Mouse (Mus musculus): ENCODE results near the gene Nudt21.

Gene Nudt21

DNA sequence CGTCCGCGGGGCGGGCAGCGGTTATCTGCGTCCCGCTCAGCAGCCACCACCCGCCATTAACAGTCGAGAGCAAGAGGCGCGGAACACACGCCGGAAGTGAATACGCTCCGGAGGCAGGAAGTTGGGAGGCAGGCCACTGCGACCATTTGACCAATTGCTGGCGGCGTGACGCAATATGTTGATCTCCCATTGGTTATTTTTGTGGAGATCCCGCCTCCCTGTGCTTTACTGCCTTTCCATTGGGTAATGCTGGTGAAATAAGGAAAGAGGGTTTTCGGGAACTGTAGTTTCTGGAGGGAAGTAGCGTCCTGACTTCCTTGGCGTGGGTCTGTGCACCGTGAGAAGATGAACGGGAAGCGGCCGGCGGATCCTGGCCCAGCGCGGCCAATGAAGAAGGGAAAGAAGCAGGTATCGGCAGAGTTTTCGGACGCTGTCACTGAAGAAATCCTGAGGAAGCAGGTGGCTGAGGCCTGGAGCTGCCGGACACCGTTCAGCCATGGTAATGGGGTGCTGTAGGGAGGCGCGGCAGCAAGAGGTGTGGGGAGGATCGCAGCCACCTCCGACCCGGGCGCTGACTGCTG lies at the start of gene Nudt21, which contains the start of gene Ogfod1:
TSS of gene Nudt21 (minus strand) at position 88 of the 581 bp plus-strand sequence.
TSS of gene Ogfod1 (plus strand) at position 255 of the 581 bp plus-strand sequence.
- peak; percentile 92 to 94 for DNase-seq (ENCODE audit: low spot score in 2 of 2)

DNA sequence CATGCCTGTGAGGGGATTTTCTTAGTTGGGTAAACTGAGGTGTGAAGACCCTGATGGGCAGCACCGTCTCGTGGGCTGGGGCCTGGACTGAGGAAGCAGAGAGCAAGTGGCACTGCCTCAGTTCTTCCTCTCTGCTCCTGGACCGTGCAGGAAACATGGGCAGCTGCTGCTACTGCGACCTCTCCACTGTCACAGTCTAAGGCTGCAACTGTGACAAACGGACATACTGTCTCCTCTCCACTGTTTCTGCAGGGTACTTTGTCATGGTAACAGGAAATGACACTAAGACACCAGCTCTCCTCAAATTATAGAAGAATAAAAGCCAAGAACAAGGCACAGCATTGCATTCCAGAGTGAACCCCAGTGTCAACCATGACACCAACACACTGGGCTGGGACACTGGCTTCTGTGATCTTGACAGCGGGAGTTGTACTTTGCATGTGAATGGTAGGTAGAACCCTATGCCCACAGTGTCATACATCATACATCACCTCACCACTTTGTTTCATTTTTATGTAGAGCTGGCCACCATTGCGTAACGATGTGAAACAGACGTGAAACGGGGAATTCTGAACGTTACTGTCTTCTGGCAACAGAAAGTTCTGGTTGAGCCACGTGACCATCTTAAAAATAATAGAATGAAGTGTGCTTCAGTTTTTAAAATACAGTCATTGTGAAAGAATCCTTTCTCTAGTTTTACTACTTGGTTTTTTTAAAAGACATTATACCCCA lies 39.8 kb upstream of the Nudt21 start:
- no peak for DNase-seq (ENCODE audit: low spot score in 2 of 2)

- DNase-seq (ENCODE audit: low spot score in 2 of 2), result no peak
Observed at GRCm38 (mm10) chr8:94068793-94069192, 32.0 kb upstream of the Nudt21 start.

GRCm38 (mm10) chr8:94066121-94066863 lies 29.5 kb upstream of the Nudt21 start:
- no peak for DNase-seq (ENCODE audit: low spot score in 2 of 2)

DNA sequence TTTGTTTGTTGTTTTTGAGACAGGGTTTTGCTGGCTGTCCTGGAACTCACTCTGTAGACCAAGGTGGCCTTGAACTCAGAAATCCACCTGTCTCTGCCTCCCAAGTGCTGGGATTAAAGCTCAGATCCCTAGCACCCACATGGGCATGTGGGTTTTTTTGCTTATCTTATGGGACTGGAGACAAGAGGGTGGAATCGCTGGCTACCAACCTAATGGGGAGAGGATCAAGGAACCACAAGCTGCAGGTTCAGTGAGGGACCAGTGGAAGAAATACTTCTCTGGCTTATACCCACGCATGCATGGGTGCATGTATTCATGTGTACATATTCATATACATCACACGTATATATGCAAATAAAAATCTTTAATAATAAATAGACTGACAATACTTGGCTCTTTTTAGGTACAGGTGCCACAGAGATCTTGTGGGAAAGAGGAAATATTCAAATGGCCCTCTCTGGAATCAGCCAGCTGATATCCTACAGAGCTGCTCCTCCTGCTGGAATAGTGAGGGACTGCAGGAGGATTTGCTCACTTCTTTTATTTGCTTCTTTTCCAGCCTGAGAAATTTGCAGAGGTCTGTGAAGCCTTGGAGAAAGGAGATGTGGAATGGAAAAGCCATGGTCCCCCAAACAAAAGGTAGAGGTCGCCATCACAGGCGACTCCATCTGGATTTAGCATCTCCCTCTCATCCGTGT lies 20.5 kb upstream of the Nudt21 start:
- peak in 1 of 2 experiments; percentile 46 for DNase-seq (ENCODE audit: low spot score in 2 of 2)

DNA sequence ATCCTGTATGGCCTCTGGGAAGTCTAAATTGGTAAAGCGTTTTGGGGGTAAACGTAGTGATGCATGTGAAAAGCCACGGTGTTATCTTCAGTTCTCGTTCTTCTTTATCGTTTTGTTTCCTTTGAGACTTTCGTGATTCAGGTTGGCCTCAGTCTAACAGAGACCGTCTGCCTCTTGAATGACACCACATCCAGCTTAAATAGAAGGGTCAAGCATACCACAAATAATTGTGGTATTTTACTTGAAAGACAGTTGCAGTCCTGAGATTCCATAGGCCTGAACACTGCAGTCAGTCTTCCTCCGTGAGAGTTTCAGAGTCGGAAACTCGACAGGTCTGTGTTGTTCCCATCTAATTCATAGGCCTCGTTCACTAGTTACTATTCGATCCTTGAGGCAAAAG lies 15.9 kb upstream of the Nudt21 start:
- DNase-seq (ENCODE audit: low spot score in 2 of 2), result no peak

DNA sequence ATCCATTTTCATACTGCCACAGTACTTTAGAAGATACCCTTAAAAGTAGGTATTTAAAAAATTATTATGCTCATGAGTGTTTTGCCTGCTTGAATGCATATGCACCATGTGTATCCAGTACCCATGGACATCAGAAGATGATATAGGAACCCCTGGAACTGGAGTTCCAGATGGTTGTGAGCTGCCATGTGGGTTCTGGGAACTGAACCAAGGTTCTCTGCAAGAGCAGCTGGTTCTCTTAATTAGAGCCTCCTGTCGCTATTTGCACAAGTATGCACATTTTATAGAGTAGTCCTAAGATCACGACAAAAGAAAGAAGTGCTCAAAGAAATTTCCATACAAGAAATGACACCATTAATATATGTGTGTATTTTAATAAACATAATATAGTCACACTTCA lies 11.0 kb upstream of the Nudt21 start:
- no peak for DNase-seq (ENCODE audit: low spot score in 2 of 2)

- no peak for DNase-seq (ENCODE audit: low spot score in 2 of 2)
Observed at GRCm38 (mm10) chr8:94037806-94038205, 975 bp upstream of the Nudt21 start.

GRCm38 (mm10) chr8:94036541-94036940 lies 290 bp downstream of the Nudt21 start:
- peak; percentile 45 to 54 for DNase-seq (ENCODE audit: low spot score in 2 of 2)

DNA sequence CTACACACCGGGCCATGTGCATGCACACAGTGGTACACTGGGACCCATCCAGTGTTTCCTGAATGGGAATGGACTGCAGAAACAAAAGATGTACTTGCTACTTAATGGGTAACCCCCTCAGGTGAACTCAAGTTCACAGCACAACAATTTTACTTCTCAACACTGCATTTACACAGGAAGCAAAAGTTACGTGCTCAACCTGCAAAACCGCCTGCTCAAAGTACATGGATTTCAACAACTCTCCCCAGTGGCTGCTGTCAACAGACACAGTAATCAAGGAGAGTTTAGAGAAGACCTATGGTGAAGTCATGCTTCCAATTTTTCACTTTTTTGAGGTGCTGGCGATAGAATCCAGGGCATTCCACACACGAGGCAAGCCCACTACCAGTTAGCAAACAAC lies 1.6 kb downstream of the Nudt21 start:
- no peak for DNase-seq (ENCODE audit: low spot score in 2 of 2)

GRCm38 (mm10) chr8:94033601-94034000 lies 3.2 kb downstream of the Nudt21 start:
- no peak for DNase-seq (ENCODE audit: low spot score in 2 of 2)

GRCm38 (mm10) chr8:94029701-94030100 lies 7.1 kb downstream of the Nudt21 start:
- DNase-seq (ENCODE audit: low spot score in 2 of 2), result no peak

DNA sequence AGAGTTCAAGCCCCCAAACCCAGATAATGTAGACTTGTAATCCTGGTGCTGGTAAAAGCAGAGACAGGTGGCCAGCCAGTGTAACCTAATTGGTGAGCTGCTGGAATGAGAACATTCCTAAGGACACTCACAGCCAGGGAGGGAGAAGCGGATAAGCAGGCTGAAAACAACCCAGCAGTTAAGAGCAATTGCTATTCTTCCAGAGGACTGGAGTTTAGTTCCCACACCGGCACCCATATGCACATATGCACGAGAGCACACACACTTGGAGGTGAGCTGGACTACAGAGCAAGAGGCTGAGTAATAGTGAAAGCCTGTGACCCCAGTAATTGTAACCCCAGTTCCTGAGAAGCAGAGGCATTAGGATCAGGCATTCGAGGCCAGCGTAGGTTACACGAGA lies 12.9 kb downstream of the Nudt21 start:
- DNase-seq (ENCODE audit: low spot score in 2 of 2), result no peak

DNA sequence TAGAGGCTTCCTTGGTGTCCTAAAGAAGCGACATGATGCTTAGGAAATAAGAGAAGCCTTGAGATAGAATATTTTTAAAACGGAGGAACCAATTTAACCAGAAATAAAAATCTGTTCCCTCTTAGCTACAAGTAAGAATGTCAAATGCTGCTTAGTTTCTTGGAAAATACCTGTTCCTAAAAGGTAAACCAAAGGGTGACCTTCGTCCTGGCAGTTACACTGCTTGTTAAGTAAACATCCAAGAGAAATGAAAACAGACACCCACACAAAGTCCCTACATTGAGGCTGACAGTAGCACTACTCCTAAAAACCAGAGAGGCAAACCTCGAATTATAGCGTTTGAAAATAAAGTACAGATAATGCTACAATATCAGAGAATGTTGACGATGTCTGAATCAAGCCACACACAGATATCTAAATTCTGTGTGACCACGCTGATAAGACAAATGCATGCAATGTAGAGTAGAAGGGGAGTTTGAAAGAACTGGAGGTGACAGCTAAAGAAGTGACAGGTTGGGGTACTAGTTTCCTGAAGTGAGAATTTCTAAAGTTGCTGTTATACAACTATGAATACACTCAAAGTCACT lies 23.7 kb downstream of the Nudt21 start:
- DNase-seq (ENCODE audit: low spot score in 2 of 2), result no peak

- peak; percentile 46 to 54 for DNase-seq (ENCODE audit: low spot score in 2 of 2)
Observed at GRCm38 (mm10) chr8:94012013-94012951, 24.5 kb downstream of the Nudt21 start, which contains the start of gene Amfr. Amfr (minus strand) TSS chr8:94012842.

- DNase-seq (ENCODE audit: low spot score in 2 of 2), result no peak
Observed at GRCm38 (mm10) chr8:94011076-94012012, 25.5 kb downstream of the Nudt21 start.

DNA sequence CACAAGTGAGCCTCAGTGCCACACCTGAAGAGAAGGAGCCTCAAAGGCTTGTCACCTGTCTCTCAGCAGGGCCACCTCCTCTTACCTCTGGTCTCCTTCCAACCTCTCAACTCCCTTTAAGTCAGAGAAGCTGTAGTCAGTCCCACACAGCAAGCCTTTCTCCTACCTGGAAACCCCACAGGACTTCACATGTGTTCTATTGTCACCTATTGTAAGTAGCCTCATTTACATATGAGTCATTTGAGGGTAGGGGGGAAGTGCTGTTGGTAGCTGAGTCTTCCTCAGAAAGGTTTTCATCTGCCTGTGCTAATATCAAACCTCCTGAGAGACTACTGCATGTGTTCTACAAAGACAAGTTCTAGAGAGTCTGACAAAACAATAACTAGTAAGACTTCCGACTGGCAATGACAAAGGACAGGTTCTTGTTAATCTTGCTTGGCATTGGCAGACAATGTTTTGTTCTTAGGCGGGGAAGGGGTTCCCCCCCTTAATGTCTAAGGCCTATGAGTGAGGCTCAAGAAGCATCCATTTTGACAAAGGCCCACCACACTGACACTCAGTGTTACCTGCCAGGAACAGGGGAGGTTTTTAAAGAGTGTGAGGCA lies 26.6 kb downstream of the Nudt21 start:
- no peak for DNase-seq (ENCODE audit: low spot score in 2 of 2)

GRCm38 (mm10) chr8:94009243-94009845 lies 27.5 kb downstream of the Nudt21 start:
- DNase-seq (ENCODE audit: low spot score in 2 of 2), result no peak
